Mouse (Mus musculus): Measurements from ENCODE around the gene Nek3. TPM values are rescaled to one million over a fixed set of nuclear protein-coding genes. Genes with fewer than 3 reads are reported as not detected.
"Not testable (repeated sequence)": the region's sequence is repeated elsewhere in the genome, so short reads cannot be mapped to it uniquely, and the experiment has no call there.

Nek3 gene
- total RNA-seq, 2 experiments from 2014 or later: 1.6 to 2.1 TPM

GRCm38 (mm10) chr8:22147706-22148366 lies 18.4 kb downstream of the Nek3 start:
- no peak for DNase-seq
- intact Hi-C loops (cut with DNase I): no loop called here

DNA sequence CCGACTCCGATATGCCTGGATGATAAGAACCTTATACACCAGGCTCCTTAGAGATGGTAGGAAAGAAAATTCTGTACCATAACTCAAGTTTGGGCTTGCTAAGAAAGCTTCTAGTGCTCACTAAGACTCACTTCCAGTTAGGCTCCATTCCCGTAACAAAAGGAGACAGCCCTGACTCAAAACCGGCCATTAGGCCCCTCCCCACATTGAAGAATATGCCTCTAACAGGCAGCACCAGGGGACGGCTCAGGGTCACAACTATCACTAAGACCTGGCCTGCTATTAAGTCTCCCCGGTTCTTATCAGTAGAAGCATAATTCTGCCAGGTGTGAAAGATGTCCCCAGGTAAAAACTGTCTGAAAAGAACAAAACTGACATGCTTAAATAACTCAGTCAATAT lies 20.4 kb downstream of the Nek3 start:
- intact Hi-C loops (cut with DNase I): no loop called here
- DNase-seq: no peak

- intact Hi-C loops (cut with DNase I): no loop called here
- DNase-seq: no peak
Observed at GRCm38 (mm10) chr8:22143764-22144491, 22.3 kb downstream of the Nek3 start.

DNA sequence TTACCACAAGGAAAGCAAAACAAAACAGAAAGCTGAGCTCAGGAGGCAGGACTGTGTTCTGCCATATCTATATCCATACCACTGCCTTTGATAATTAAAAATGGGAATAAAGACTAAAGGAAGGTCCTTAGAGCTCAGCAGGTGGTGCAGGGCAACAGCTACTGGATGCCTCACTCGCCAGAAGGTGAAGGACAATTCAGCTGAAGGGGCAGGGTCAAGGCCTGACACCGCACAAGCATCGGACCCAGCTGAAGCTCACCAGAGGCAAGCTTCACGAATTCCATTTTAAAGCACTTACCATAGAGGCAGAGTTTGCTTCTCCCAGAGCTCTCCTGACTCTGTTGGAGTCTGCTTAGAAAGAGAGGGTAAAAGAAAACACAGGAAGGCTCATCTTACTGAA lies 23.6 kb downstream of the Nek3 start:
- intact Hi-C loops (cut with DNase I): no loop called here
- DNase-seq: no peak

GRCm38 (mm10) chr8:22141836-22142385 lies 24.3 kb downstream of the Nek3 start:
- no peak for DNase-seq
- intact Hi-C loops (cut with DNase I): no loop called here

GRCm38 (mm10) chr8:22136462-22136861 lies 29.8 kb downstream of the Nek3 start:
- intact Hi-C loops (cut with DNase I): not testable (repeated sequence)
- peak; percentile 15 to 35 for DNase-seq

DNA sequence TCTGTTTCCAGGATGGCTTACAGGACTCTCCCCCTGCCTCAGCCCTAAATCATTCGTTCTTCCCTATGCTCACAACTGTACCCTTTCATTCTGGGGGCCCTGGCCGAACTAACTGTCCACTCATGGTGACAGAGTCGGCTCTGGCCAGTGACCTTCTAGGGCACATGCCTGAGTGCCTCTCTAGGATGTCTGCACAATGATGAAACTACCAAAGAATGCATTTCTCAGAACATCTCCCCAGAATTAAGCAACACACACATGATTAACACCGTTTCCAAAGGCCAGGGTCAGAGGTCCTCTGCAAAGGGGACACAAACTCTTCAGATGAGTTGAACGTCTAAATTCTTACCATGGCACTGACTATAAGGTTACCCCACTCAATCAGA lies 31.5 kb downstream of the Nek3 start:
- intact Hi-C loops (cut with DNase I): no loop called here
- DNase-seq: no peak

DNA sequence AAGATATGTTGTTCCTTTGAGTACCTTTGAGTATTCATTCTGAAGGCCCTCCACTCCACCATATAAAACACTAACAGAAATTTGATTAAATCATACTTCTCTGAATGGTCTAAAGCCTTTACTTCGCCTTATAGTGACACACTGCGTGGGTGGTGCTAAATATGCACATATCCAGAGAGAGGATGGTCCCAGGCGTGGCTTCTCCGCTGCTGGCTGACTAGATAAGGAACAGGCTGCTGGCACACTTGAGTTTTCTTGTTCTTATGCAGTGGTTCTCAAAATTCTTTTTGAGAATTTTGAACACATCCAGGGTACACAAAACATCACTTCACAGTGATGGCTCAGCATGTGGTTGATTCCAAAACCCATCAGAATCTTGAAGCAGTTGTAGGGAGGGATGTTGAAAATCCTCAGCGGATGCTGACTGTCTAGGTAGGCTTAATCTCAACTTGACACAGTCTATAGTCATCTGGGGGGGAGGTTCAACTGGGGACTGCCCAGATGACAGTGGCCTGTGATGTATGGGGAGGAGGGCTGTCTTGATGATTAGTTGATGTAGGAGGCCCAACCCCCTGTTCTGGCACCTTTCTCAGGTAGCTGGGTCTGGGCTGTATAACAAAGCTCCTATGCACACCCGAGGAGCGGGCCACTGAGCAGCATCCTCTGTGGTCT lies 32.0 kb downstream of the Nek3 start:
- intact Hi-C loops (cut with DNase I): no loop called here
- DNase-seq: no peak

GRCm38 (mm10) chr8:22132062-22132461 lies 34.2 kb downstream of the Nek3 start:
- intact Hi-C loops (cut with DNase I): no loop called here
- DNase-seq: no peak

DNA sequence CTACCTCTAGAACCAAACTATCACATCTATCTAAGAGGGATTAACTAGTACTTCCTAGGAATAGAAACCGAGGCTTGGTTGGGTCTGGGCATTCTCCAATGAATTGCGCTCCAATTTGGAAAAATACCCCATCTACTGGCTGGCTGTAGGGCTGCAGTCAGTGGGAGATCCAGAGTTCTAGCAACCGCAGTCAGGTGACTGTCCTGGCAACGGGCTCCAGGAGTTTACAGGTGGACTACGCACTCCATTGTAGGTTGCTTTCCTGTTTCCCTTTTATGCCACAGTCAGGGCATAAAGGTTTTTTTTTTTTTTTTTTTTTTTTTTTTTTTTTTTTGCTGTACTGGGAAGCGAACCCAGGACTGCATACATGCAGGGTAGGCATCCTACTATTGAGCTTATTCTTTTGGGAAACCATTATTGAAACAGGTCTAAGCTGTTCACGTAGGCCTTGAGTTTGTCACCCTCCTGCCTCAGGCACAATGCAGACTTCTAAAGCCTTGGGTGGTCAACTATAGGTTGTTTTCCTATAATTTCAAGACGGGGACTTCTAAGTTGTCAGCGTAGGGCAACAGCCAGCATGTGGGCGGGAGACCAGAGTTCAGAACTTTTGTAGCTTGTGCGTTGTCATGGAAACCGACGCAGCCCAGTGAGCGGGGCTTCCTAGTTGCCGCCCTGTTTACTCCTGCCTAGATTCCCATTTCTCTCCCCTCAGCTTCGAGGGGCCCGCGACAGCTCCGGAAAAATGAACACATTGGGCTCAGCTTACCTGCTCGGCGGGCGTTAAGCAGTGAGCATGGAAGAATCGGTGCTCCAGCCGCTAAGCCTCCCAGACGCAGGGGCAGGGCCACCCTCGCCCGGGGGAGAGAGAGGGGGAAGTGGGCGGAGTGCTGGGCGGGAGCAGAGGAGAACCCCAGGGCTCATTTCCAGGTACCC lies 41.7 kb downstream of the Nek3 start, which contains the start of gene Nek5:
TSS of gene Nek5 (minus strand) at position 834 of the 933 bp plus-strand sequence.
- intact Hi-C loops (cut with DNase I): no loop called here

GRCm38 (mm10) chr8:22107020-22107419 lies 59.2 kb downstream of the Nek3 start:
- DNase-seq: no peak

More for the DNA sequence above, 41.7 kb downstream of the Nek3 start, which contains the start of gene Nek5:
- DNase-seq: peak; percentile 13 to 18

GRCm38 (mm10) chr8:22091568-22091967 lies 74.7 kb downstream of the Nek3 start:
- intact Hi-C loops (cut with DNase I): loop anchor here (10.0 kb wide), 1 partner anchor 97 kb away; no protein-coding TSS in a partner anchor
- no peak for DNase-seq

More at GRCm38 (mm10) chr8:22107020-22107419, 59.2 kb downstream of the Nek3 start:
- intact Hi-C loops (cut with DNase I): no loop called here

DNA sequence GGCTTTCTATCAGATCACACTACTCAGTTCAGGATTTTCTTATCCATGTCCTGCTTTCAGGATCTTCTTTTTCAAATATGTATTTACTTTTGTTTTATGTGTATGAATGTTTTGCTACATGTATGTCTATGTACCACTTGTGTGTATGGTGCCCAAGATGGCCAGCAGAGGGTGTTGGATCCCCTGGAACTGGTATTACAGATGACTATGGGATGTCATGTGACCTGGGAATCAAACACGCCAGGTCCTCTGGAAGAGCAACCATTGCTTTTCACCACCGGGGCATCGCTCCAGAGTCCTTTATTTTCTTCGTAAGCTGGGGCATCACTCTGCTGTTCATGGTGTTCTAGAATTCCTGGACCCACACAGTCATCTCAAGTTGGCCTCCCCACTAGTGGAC lies 77.0 kb downstream of the Nek3 start:
- intact Hi-C loops (cut with DNase I): no loop called here
- DNase-seq: no peak

DNA sequence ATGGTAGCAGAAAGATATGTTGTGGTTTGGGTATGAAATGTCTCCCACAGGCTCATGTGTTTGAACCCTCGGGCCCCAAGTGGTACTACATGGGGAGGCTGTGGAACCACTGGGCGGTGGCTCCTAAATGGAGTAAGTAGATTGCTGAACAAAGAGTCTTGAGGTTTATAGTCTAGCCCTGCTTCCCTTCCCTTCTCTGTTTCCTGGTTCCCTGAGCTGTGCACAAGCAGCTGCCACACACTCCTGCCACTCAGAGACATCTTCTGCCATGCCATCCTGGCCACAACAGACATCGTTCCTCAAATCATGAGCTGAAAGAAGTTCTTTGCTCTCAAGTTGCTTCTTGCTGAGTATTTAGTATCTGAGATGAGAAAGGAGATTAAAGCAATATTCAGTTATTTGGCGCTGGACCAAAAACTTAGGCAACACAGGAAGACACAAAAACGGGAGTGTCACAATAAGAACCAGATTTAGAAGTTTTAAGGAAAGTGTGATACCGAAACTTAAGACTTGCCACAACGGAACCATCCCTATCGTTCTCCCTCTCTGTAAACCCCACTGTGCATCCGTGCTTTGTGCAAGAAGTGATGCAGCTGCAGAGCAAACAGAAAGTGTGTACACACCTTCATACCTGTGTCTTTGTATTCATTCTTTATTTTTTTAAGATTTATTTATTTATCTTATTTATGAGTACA lies 86.8 kb downstream of the Nek3 start:
- no peak for DNase-seq
- intact Hi-C loops (cut with DNase I): no loop called here

Other genes with a start within 250 kb of the Nek3 start
- not detected for gene Defb15, start 233.7 kb downstream of the Nek3 start, total RNA-seq (2021)
- gene Defb35, start 228.1 kb downstream of the Nek3 start, total RNA-seq (2021): not detected
- not detected for gene Defb13, start 219.7 kb downstream of the Nek3 start, total RNA-seq (2021)
- gene Fam90a1a, start 207.7 kb downstream of the Nek3 start, total RNA-seq (2021): not detected
- not detected for gene Ccdc70, start 196.7 kb downstream of the Nek3 start, total RNA-seq (2021)
- gene Atp7b, start 106.1 kb downstream of the Nek3 start, total RNA-seq (2021): under 1 TPM; 0.08 TPM
- 1 to 10 TPM; 6.9 to 8.8 TPM for gene Alg11, start 105.7 kb downstream of the Nek3 start, total RNA-seq (2021)
- not detected for gene Nek5, start 41.4 kb downstream of the Nek3 start, total RNA-seq (2021)
- 1 to 10 TPM in 1 of 2 experiments, under 1 TPM in 1; 0.76 to 1.1 TPM for gene Ckap2, start 19.4 kb upstream of the Nek3 start, total RNA-seq (2021)
- gene Vps36, start 26.4 kb upstream of the Nek3 start, total RNA-seq (2021): 10 to 100 TPM; 23.7 to 31.2 TPM
- gene Thsd1, start 60.9 kb upstream of the Nek3 start, total RNA-seq (2021): 1 to 10 TPM; 5.9 to 6.9 TPM
- not detected for gene Tpte, start 117.0 kb upstream of the Nek3 start, total RNA-seq (2021)
- gene Slc25a15, start 232.2 kb upstream of the Nek3 start, total RNA-seq (2021): 10 to 100 TPM; 13.0 to 13.8 TPM
- gene Mrps31, start 244.9 kb upstream of the Nek3 start, total RNA-seq (2021): 10 to 100 TPM; 55.7 to 57.1 TPM

Measured in heart, postnatal 36 days (tissue).